Mouse (Mus musculus) limb, embryonic 14.5 days (tissue): ENCODE data around the gene Proz. TPM values are rescaled to one million over a fixed set of nuclear protein-coding genes. Genes with fewer than 3 reads are reported as not detected.
"Not testable (repeated sequence)": the region's sequence is repeated elsewhere in the genome, so short reads cannot be mapped to it uniquely, and the experiment has no call there.

Experiments
- ATAC-seq: fragments of 200-750 bp; cut with Nextera tagmentation; 2 replicates; pipeline ENCODE4 v1.8.0; 2017; ENCODE audit warnings: low read depth, moderate number of reproducible peaks, moderate TSS enrichment; ENCODE audit not compliant: low FRiP score
- DNase-seq: peaks from one replicate; pipeline ENCODE4 v3.0.0-alpha.2; 2015; ENCODE audit warnings: low spot score
- H3K27ac ChIP-seq: fragments of 300-500 bp; sonication (generic); replicated peaks from 2 replicates; pipeline ENCODE4 v1.5.1; 2014; ENCODE audit warnings: low read depth, mild to moderate bottlenecking, low read length, moderate library complexity, mixed read lengths
- H3K27me3 ChIP-seq: fragments of 300-500 bp; sonication (generic); 2 replicates; pipeline ENCODE4 v1.6.1; 2014; ENCODE audit warnings: low read length, mixed read lengths; ENCODE audit not compliant: control insufficient read depth, insufficient read depth
- H3K36me3 ChIP-seq: fragments of 300-500 bp; sonication (generic); 2 replicates; pipeline ENCODE4 v1.6.1; 2014; ENCODE audit warnings: mild to moderate bottlenecking, low read length, moderate library complexity, mixed read lengths; ENCODE audit not compliant: control insufficient read depth, insufficient read depth
- H3K4me1 ChIP-seq: fragments of 300-500 bp; sonication (generic); 2 replicates; pipeline ENCODE4 v1.6.1; 2014; ENCODE audit warnings: antibody characterized with exemption, low read length, mixed read lengths; ENCODE audit not compliant: control insufficient read depth, insufficient read depth
- H3K4me2 ChIP-seq: fragments of 300-500 bp; sonication (generic); replicated peaks from 2 replicates; pipeline ENCODE4 v1.6.1; 2014; ENCODE audit warnings: low read depth, mild to moderate bottlenecking, low read length, moderate library complexity; ENCODE audit not compliant: severe bottlenecking
- H3K4me3 ChIP-seq: fragments of 300-500 bp; sonication (generic); replicated peaks from 2 replicates; pipeline ENCODE4 v1.5.1; 2014; ENCODE audit warnings: low read length
- H3K9ac ChIP-seq: fragments of 300-500 bp; sonication (generic); 2 replicates; pipeline ENCODE4 v1.6.1; 2014; ENCODE audit warnings: mild to moderate bottlenecking, low read depth, low read length, moderate library complexity; ENCODE audit not compliant: severe bottlenecking
- H3K9me3 ChIP-seq: fragments of 300-500 bp; sonication (generic); 2 replicates; pipeline ENCODE4 v1.6.1; 2016; ENCODE audit warnings: low read length; ENCODE audit not compliant: control insufficient read depth
- POLR2A ChIP-seq: fragments of 200-500 bp; IDR thresholded peaks from 2 replicates; pipeline ENCODE4 v1.8.0; 2012; ENCODE audit warnings: inconsistent platforms, mild to moderate bottlenecking, moderate library complexity, borderline replicate concordance; ENCODE audit not compliant: insufficient read depth, insufficient read length; ENCODE audit errors: extremely low read depth
- WGBS: fragments of 180-500 bp; shearing (Covaris S2); extraction: QIAGEN DNeasy Blood & Tissue Kit; methylation state at CpG from one replicate; pipeline ENCODE4 v1.1.7; 2014; 5-methylcytosine and 5-hydroxymethylcytosine counted together
- polyA plus RNA-seq, 2 experiments: library from polyadenylated mRNA; depleted of rRNA in 1 of 2; stranded (reverse) in 1 of 2; unstranded in 1 of 2; fragments of >200 nt; fragmentation: Nextera tagmentation in 1 of 2; extraction: Ambion mirVana in 1 of 2; gene quantifications; 2 replicates each; pipeline versions ENCODE4 v1.2.1 to v1.2.3; 2012 to 2014

The Proz gene
- polyA plus RNA-seq, 2 experiments, result 0.04 to 0.18 TPM

DNA sequence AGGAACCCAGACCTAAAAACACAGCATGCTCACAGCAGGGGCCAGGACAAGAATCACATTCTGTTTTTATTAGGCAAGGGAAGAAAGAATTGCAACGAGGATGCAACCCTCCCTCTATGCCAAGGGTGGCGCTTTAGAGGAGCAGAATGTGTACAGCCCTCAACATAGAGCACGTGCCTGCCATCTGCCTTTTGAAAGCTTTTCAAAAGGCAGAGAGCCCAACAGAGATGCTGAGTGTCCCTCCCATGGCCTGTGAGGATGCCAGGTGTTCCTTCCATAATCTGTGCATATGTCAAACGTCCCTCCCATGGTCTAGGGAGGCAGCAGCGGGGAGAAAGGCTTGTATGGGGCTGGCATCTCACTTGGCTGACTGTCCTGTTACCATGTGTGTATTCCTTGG, 13.1 kb upstream of the Proz start:
- ATAC-seq (no peak), DNase-seq (no peak)
- TF ChIP-seq POLR2A, result no peak
- Histone ChIP-seq H3K27ac (no peak overlapping the region), H3K9ac (no peak overlapping the region), H3K4me3 (no peak overlapping the region), H3K27me3 (no peaks in the 10 kb centered on the region), H3K4me2 (no peak overlapping the region), H3K9me3 (no peaks in the 10 kb centered on the region), H3K36me3 (no peaks in the 10 kb centered on the region), H3K4me1 (no peaks in the 10 kb centered on the region)
- WGBS, result 51% methylated on average over 5 of the region's 5 CpGs

DNA sequence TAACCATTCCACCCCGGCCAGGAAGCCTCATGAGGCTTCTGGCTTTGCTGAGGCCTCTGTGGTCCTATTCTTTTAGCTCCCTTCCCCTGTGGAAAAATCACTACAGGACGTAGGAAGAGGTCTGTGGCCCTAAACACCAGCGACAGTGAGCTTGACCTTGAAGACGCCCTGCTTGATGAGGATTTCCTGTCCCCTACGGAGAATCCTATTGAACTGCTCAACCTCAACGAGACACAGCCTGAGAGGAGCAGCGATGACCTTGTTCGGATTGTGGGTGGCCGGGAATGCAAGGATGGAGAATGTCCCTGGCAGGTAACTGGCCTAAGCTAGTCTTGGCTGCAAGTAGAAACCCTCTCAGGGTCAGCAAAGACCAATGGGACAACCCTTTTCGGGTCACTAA, 10.2 kb upstream of the Proz start:
- WGBS, result 87% methylated on average over 10 of the region's 10 CpGs
- no peak for ATAC-seq
- TF ChIP-seq POLR2A, result no peak
- H3K4me1 ChIP-seq, result no peaks in the 10 kb centered on the region
- DNase-seq, result no peak
- no peak overlapping the region for H3K27ac ChIP-seq
- H3K9me3 ChIP-seq, result no peaks in the 10 kb centered on the region
- no peak overlapping the region for H3K4me3 ChIP-seq
- no peaks in the 10 kb centered on the region for H3K36me3 ChIP-seq
- no peak overlapping the region for H3K4me2 ChIP-seq
- no peaks in the 10 kb centered on the region for H3K27me3 ChIP-seq
- H3K9ac ChIP-seq, result no peak overlapping the region

DNA sequence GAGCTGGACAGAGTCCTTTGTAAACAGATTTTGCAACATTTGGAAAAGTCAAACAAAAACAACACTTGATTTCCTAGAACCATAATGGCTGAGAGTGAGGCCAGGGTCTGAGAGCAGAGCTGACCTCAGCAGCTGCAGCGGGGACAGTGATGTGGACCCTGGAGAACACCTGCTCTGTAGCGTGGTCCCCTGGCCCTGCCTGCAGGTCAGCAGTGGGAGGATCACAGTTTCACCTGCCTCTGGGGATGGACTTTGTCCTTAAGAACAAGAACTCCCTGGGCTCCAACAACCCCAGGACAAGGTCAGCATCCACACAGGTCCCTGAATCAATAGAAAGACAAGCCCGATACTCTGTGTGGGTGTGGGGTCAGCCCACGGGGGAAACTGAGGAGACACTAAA, 3.4 kb upstream of the Proz start:
- H3K27me3 ChIP-seq, result no peaks in the 10 kb centered on the region
- no peak for TF ChIP-seq POLR2A
- no peak for DNase-seq
- no peaks in the 10 kb centered on the region for H3K9me3 ChIP-seq
- no peak overlapping the region for H3K4me2 ChIP-seq
- H3K36me3 ChIP-seq, result no peaks in the 10 kb centered on the region
- no peak overlapping the region for H3K4me3 ChIP-seq
- H3K27ac ChIP-seq, result no peak overlapping the region
- no peak overlapping the region for H3K9ac ChIP-seq
- ATAC-seq, result no peak
- H3K4me1 ChIP-seq, result no peaks in the 10 kb centered on the region
- WGBS, result 85% methylated on average over 4 of the region's 4 CpGs

DNA sequence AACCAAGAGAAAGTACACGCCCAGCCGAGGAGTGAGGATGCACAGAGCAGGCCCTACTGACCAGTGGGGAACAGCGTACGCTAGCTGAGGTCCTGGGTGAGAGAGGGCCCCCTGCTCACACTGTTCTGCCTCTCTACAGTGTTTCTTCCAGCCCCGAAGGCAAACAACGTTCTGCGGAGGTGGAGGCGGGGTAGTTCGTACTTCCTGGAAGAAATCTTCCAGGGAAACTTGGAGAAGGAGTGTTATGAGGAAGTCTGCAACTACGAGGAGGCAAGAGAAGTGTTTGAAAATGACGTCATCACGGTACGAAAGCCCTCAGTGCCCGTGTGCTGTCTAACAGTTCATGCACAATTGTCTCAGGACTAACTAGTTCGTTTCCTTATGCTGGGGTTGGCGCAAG, 2.4 kb downstream of the Proz start:
- H3K36me3 ChIP-seq, result no peaks in the 10 kb centered on the region
- no peak overlapping the region for H3K4me2 ChIP-seq
- no peak overlapping the region for H3K4me3 ChIP-seq
- H3K27ac ChIP-seq, result no peak overlapping the region
- H3K9ac ChIP-seq, result no peak overlapping the region
- no peaks in the 10 kb centered on the region for H3K4me1 ChIP-seq
- ATAC-seq (no peak), DNase-seq (no peak)
- no peaks in the 10 kb centered on the region for H3K27me3 ChIP-seq
- no peaks in the 10 kb centered on the region for H3K9me3 ChIP-seq
- no peak for TF ChIP-seq POLR2A
- 78% methylated on average over 16 of the region's 16 CpGs for WGBS

DNA sequence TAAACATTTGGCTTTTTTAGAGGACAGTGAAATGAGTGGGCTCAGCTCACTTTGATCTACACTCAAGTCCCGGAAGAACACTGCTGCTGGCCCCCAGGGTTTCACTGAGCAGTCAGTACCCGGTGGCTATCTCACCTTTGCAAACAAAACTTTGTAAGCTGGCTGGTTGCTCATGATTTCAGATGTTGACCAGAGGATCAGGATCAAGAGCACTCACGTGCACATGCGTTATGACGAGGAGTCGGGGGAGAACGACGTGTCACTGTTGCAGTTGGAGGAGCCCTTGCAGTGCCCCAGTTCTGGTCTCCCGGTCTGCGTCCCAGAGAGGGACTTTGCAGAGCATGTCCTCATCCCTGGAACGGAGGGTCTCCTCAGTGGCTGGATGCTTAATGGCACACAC, 12.5 kb downstream of the Proz start:
- no peak for TF ChIP-seq POLR2A
- ATAC-seq (no peak), DNase-seq (no peak)
- H3K9me3 ChIP-seq, result no peaks in the 10 kb centered on the region
- H3K9ac ChIP-seq, result no peak overlapping the region
- H3K4me3 ChIP-seq, result no peak overlapping the region
- WGBS, result 94% methylated on average over 11 of the region's 11 CpGs
- no peak overlapping the region for H3K27ac ChIP-seq
- peaks cover 50% of the 10 kb centered on the region for H3K36me3 ChIP-seq
- no peak overlapping the region for H3K4me2 ChIP-seq
- no peaks in the 10 kb centered on the region for H3K27me3 ChIP-seq
- H3K4me1 ChIP-seq, result no peaks in the 10 kb centered on the region

DNA sequence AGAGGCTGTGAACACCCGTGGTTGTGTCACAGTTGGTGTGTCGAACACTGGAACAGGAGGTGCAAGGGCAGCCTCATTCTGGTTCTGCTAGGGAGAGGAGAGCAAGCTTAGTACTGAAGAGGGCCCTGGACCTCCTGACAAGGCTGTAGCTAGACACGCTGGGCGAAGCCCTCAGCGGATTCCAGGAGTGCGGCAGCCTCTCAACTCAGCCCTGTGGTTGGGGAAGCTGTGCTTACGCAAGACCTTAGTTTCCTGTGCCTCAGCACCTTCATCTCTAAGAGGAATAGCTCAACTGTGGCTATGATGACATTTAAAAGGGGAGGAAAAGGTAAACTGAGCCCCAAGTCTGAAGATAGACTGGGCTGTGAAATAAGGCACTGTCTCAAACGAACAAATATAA, 14.3 kb downstream of the Proz start:
- Histone ChIP-seq H3K27ac (no peak overlapping the region), H3K36me3 (peaks cover 67% of the 10 kb centered on the region), H3K9me3 (no peaks in the 10 kb centered on the region), H3K9ac (no peak overlapping the region), H3K4me3 (no peak overlapping the region), H3K4me1 (no peaks in the 10 kb centered on the region), H3K4me2 (no peak overlapping the region), H3K27me3 (no peaks in the 10 kb centered on the region)
- DNase-seq, result no peak
- ATAC-seq, result no peak
- WGBS, result 91% methylated on average over 8 of the region's 8 CpGs
- no peak for TF ChIP-seq POLR2A

DNA sequence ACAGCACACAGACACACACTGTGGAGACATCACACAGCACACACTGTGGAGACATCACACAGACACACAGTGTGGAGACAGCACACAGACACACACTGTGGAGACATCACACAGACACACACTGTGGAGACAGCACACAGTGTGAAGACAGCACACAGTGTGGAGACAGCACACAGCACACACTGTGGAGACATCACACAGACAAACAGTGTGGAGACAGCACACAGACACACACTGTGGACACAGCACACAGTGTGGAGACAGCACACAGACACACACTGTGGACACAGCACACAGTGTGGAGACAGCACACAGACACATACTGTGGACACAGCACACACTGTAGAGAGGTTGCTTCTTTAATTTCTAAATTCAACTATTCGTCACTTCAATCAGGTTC, 14.9 kb downstream of the Proz start:
- DNase-seq, H3K4me1 ChIP-seq, ATAC-seq, H3K9me3 ChIP-seq, H3K4me2 ChIP-seq, H3K27me3 ChIP-seq, H3K27ac ChIP-seq, H3K4me3 ChIP-seq, H3K9ac ChIP-seq: not testable (repeated sequence)
- peaks cover 73% of the 10 kb centered on the region for H3K36me3 ChIP-seq
- WGBS, result 88% methylated on average over 1 of the region's 1 CpGs
